Mouse (Mus musculus): ENCODE measurements around the gene Tctex1d1. TPM values are rescaled to one million over a fixed set of nuclear protein-coding genes. Genes with fewer than 3 reads are reported as not detected.

Gene Tctex1d1
- polyA plus RNA-seq, 1 experiment from 2014 or later = 0.44 TPM

Other genes with a start within 250 kb of the Tctex1d1 start
- gene Sgip1, start 237.3 kb upstream of the Tctex1d1 start, polyA plus RNA-seq (2014; fragmentation: Nextera tagmentation; extraction: Ambion mirVana) = 18.0 and 20.0 TPM in 2 replicates
- not detected in 2 replicates for gene Insl5, start 48.2 kb downstream of the Tctex1d1 start, polyA plus RNA-seq (2014; fragmentation: Nextera tagmentation; extraction: Ambion mirVana)
- 29.6 and 34.5 TPM in 2 replicates for gene Mier1, start 135.8 kb downstream of the Tctex1d1 start, polyA plus RNA-seq (2014; fragmentation: Nextera tagmentation; extraction: Ambion mirVana)
- 5.7 and 5.8 TPM in 2 replicates for gene Wdr78, start 135.9 kb downstream of the Tctex1d1 start, polyA plus RNA-seq (2014; fragmentation: Nextera tagmentation; extraction: Ambion mirVana)
- 12.0 TPM in 2 replicates for gene Slc35d1, start 236.6 kb downstream of the Tctex1d1 start, polyA plus RNA-seq (2014; fragmentation: Nextera tagmentation; extraction: Ambion mirVana)

All from neural tube, embryonic 11.5 days (tissue).